Mouse (Mus musculus) spleen, adult 2 months (tissue): ENCODE data around the gene Cct7. TPM values are rescaled to one million over a fixed set of nuclear protein-coding genes. Genes with fewer than 3 reads are reported as not detected.

Source experiments
- DNase-seq, 2 experiments: peaks; one replicate each; pipeline versions ENCODE4 v3.0.0 to v3.0.0-alpha.2; 2012 to 2021; ENCODE audit warnings: low spot score in 2 of 2, low read depth in 1 of 2
- H3K27ac ChIP-seq: fragments of 200-500 bp; 2 replicates; pipeline ENCODE4 v1.5.1; 2012; ENCODE audit warnings: low read length, inconsistent platforms; ENCODE audit not compliant: insufficient read depth
- H3K27me3 ChIP-seq: fragments of 200-500 bp; 2 replicates; pipeline ENCODE4 v1.6.1; 2012; ENCODE audit warnings: mild to moderate bottlenecking, moderate library complexity, low read length, inconsistent platforms; ENCODE audit not compliant: control insufficient read depth, insufficient read depth
- H3K36me3 ChIP-seq: fragments of 200-500 bp; 2 replicates; pipeline ENCODE4 v1.6.1; 2012; ENCODE audit warnings: mild to moderate bottlenecking, low read length, inconsistent platforms; ENCODE audit not compliant: control insufficient read depth, insufficient read depth
- H3K4me1 ChIP-seq: fragments of 200-500 bp; 2 replicates; pipeline ENCODE4 v1.6.1; 2011; ENCODE audit warnings: inconsistent platforms; ENCODE audit not compliant: control insufficient read depth, insufficient read depth, insufficient read length
- H3K4me3 ChIP-seq: fragments of 200-500 bp; 2 replicates; pipeline ENCODE4 v1.5.1; 2011; ENCODE audit warnings: mild to moderate bottlenecking, inconsistent platforms; ENCODE audit not compliant: insufficient read depth, insufficient read length; ENCODE audit errors: extremely low read depth
- CTCF ChIP-seq: fragments of 200-500 bp; IDR thresholded peaks from 2 replicates; pipeline ENCODE4 v1.5.1; 2011; ENCODE audit warnings: mild to moderate bottlenecking, inconsistent platforms; ENCODE audit not compliant: insufficient read depth, insufficient read length, insufficient replicate concordance; ENCODE audit errors: extremely low read depth
- POLR2A ChIP-seq: fragments of 200-500 bp; IDR thresholded peaks from 2 replicates; pipeline ENCODE4 v1.6.1; 2011; ENCODE audit warnings: low read depth, low read length, inconsistent platforms
- WGBS: fragments of 180-500 bp; shearing (Covaris S2); methylation state at CpG from one replicate; pipeline ENCODE4 v1.1.7; 2018; 5-methylcytosine and 5-hydroxymethylcytosine counted together
- polyA plus RNA-seq: library from polyadenylated mRNA; depleted of rRNA; stranded (reverse); fragments of >200 nt; gene quantifications from 2 replicates; pipeline ENCODE4 v1.2.3, GENCODE M21; 2012

Cct7 gene
- polyA plus RNA-seq, 1 experiment: 73.5 TPM

- H3K27me3 ChIP-seq: no peaks in the 10 kb centered on the region
- H3K4me3 ChIP-seq: no peak within 1 kb of the TSS
- no peaks in the 10 kb centered on the region for H3K36me3 ChIP-seq
- DNase-seq: no peak
- WGBS: 50% methylated on average over 28 of the region's 28 CpGs
- no peak for TF ChIP-seq POLR2A
- TF ChIP-seq CTCF: no peak
- H3K4me1 ChIP-seq: no peaks in the 10 kb centered on the region
- H3K27ac ChIP-seq: no peak within 1 kb of the TSS
Observed at GRCm38 (mm10) chr6:85423836-85424379, 27.4 kb upstream of the Cct7 start, which contains the start of gene Noto. Noto (plus strand) TSS chr6:85423886.

- TF ChIP-seq CTCF (no peak), POLR2A (no peak)
- peaks cover 8% of the 10 kb centered on the region; the same call in 1 of the 2 replicates for H3K4me1 ChIP-seq
- H3K27ac ChIP-seq: no peak overlapping the region
- no peaks in the 10 kb centered on the region for H3K36me3 ChIP-seq
- peak overlapping the region; percentile 99 for H3K4me3 ChIP-seq
- WGBS: 60% methylated on average over 8 of the region's 8 CpGs
- DNase-seq: no peak
- H3K27me3 ChIP-seq: no peaks in the 10 kb centered on the region
Observed at GRCm38 (mm10) chr6:85431274-85431841, 20.0 kb upstream of the Cct7 start.

DNA sequence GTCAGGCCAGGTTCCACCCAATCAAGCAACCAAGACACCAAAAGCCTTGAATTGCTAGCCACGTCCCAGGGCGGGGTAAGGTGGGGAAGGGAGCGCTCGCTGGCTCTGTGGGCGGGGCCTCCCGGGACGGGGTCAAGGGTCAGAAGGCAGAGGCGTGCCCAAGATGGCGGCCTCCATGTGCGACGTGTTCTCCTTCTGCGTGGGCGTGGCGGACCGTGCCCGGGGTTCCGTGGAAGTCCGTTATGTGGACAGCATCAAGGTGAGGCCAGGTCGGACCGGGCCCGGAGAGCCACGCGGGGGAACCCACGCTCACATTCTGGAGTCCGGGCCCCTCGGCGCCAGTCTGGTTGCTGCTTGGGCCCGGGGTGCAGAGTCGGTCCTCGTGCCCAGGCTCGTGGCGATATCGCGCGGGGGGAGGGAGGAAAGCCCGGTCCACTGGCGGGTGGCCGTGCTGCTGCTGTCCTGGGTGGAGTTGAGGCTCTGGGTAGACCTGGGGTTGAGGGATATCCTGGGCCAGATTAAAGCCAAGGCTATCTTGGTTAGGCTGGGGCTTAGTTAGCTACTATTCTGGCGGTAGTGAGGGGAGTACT is 19.4 kb upstream of the Cct7 start, which contains the start of gene Smyd5:
Smyd5 (plus strand) TSS at position 148 of the 590 bp plus-strand sequence.
- peaks cover 8% of the 10 kb centered on the region; the same call in 1 of the 2 replicates for H3K4me1 ChIP-seq
- TF ChIP-seq CTCF (no peak), POLR2A (no peak)
- no peaks in the 10 kb centered on the region for H3K27me3 ChIP-seq
- H3K4me3 ChIP-seq: peak within 1 kb of the TSS; percentile 99
- DNase-seq: peak; percentile 57 to 87
- H3K27ac ChIP-seq: 0 out of 2 replicates have a peak within 1 kb of the TSS, but pooled peaks have one; percentile 3
- H3K36me3 ChIP-seq: no peaks in the 10 kb centered on the region
- under 1% methylated on average over 39 of the region's 39 CpGs for WGBS

DNA sequence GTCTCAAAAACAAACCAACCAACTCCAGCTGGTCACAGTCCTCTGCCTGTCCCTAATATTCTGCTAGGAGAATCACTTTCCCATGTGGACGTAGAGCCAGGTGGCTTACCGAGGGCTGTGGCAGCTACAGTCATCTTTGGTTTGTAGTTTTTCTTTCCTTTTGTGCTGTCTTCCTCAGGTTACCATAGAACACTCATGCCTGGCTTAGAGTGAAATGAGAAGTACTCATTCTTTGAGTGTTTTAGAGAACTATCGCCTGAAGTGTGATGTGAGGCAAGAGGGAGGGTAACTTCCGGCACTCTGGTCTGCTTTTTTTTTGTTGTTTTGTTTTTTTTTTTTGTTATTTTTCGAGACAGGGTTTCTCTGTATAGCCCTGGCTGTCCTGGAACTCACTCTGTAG is 17.4 kb upstream of the Cct7 start:
- no peak overlapping the region for H3K4me3 ChIP-seq
- peaks cover 8% of the 10 kb centered on the region; the same call in 1 of the 2 replicates for H3K4me1 ChIP-seq
- DNase-seq: no peak
- H3K27ac ChIP-seq: peak overlapping the region; percentile 62; the same call in 1 of the 2 replicates
- no peaks in the 10 kb centered on the region for H3K27me3 ChIP-seq
- TF ChIP-seq POLR2A (no peak), CTCF (no peak)
- WGBS: 36% methylated on average over 5 of the region's 5 CpGs
- peaks cover 3% of the 10 kb centered on the region for H3K36me3 ChIP-seq

GRCm38 (mm10) chr6:85436204-85436603 is 15.1 kb upstream of the Cct7 start:
- TF ChIP-seq CTCF (no peak), POLR2A (no peak)
- WGBS: 42% methylated on average over 1 of the region's 1 CpGs
- peaks cover 7% of the 10 kb centered on the region for H3K36me3 ChIP-seq
- H3K27me3 ChIP-seq: no peaks in the 10 kb centered on the region
- no peak overlapping the region for H3K27ac ChIP-seq
- H3K4me3 ChIP-seq: no peak overlapping the region
- no peak for DNase-seq
- peaks cover 8% of the 10 kb centered on the region; the same call in 1 of the 2 replicates for H3K4me1 ChIP-seq

- Histone ChIP-seq H3K36me3 (peaks cover 9% of the 10 kb centered on the region), H3K4me3 (no peak overlapping the region), H3K27me3 (no peaks in the 10 kb centered on the region), H3K27ac (no peak overlapping the region), H3K4me1 (peaks cover 5% of the 10 kb centered on the region; the same call in 1 of the 2 replicates)
- 87% methylated on average over 5 of the region's 6 CpGs for WGBS
- no peak for DNase-seq
- TF ChIP-seq POLR2A: no peak
- no peak for TF ChIP-seq CTCF
Observed at GRCm38 (mm10) chr6:85436631-85437030, 14.7 kb upstream of the Cct7 start.

DNA sequence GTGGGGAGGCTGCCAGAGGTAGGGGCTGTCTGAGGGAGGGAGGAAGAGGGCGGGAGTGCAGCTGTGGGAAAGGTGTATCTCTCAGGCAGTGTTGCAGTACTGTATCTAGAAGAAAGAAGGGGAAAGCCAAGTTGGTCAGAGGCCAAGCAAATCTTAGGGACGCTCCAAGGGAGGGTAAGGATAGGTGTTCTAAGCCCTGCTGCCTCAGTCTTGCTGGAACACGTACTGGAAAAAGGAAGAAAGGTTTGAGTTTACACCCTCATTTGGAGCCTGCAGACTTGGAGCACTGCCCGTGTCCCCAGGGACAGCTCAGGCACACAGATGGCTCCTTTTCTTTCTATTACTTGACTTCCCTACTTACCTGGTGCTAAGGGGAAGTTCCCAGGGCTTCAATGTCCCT is 10.2 kb upstream of the Cct7 start:
- peaks cover 22% of the 10 kb centered on the region for H3K36me3 ChIP-seq
- TF ChIP-seq CTCF (no peak), POLR2A (no peak)
- no peak overlapping the region for H3K27ac ChIP-seq
- no peak overlapping the region for H3K4me3 ChIP-seq
- 87% methylated on average over 4 of the region's 4 CpGs for WGBS
- no peaks in the 10 kb centered on the region for H3K4me1 ChIP-seq
- no peak for DNase-seq
- no peaks in the 10 kb centered on the region for H3K27me3 ChIP-seq
